Mouse (Mus musculus) kidney, adult 2 months (tissue): ENCODE data around the gene 1810009A15Rik. TPM values are rescaled to one million over a fixed set of nuclear protein-coding genes. Genes with fewer than 3 reads are reported as not detected.
A peak's percentile ranks its signal among the peaks of the same experiment; 100 is the strongest.

Source experiments
- DNase-seq: peaks from one replicate; pipeline ENCODE4 v3.0.0; 2021
- H3K27ac ChIP-seq: fragments of 200-500 bp; 2 replicates; pipeline ENCODE4 v1.5.1; 2012; ENCODE audit warnings: low read depth, low read length, control low read depth, inconsistent platforms; ENCODE audit not compliant: insufficient read depth
- H3K27me3 ChIP-seq: fragments of 200-500 bp; replicated peaks from 2 replicates; pipeline ENCODE4 v1.6.1; 2012; ENCODE audit warnings: mild to moderate bottlenecking, moderate library complexity, low read length, inconsistent platforms; ENCODE audit not compliant: control insufficient read depth, insufficient read depth
- H3K36me3 ChIP-seq: fragments of 200-500 bp; 2 replicates; pipeline ENCODE4 v1.6.1; 2012; ENCODE audit warnings: mild to moderate bottlenecking, moderate library complexity, low read length, inconsistent platforms; ENCODE audit not compliant: control insufficient read depth, insufficient read depth
- H3K4me1 ChIP-seq: fragments of 200-500 bp; 2 replicates; pipeline ENCODE4 v1.6.1; 2011; ENCODE audit warnings: low read length; ENCODE audit not compliant: control insufficient read depth, insufficient read depth
- H3K4me3 ChIP-seq: fragments of 200-500 bp; 2 replicates; pipeline ENCODE4 v1.5.1; 2011; ENCODE audit warnings: mild to moderate bottlenecking, low read depth, low read length, control low read depth; ENCODE audit not compliant: insufficient read depth
- CTCF ChIP-seq: fragments of 200-500 bp; conservative IDR thresholded peaks from 2 replicates; pipeline ENCODE4 v1.5.1; 2011; ENCODE audit warnings: low read depth, mild to moderate bottlenecking, control low read depth, low read length, moderate library complexity, mixed read lengths; ENCODE audit not compliant: insufficient read depth, insufficient read length
- POLR2A ChIP-seq: fragments of 200-500 bp; IDR thresholded peaks from one replicate; pipeline ENCODE4 v1.6.1; 2011; ENCODE audit warnings: low read depth, low read length, control low read depth
- WGBS: fragments of 180-500 bp; shearing (Covaris S2); methylation state at CpG from one replicate; pipeline ENCODE4 v1.1.7; 2018; 5-methylcytosine and 5-hydroxymethylcytosine counted together
- polyA plus RNA-seq: library from polyadenylated mRNA; depleted of rRNA; stranded (reverse); fragments of >200 nt; gene quantifications from 2 replicates; pipeline ENCODE4 v1.2.3, GENCODE M21; 2012

The 1810009A15Rik gene
- polyA plus RNA-seq, 1 experiment: 23.9 TPM

GRCm38 (mm10) chr19:8926766-8927165 lies 38.1 kb downstream of the 1810009A15Rik start:
- DNase-seq: no peak
- H3K4me1 ChIP-seq: peaks cover under 1% of the 10 kb centered on the region; the same call in 1 of the 2 replicates
- WGBS: 79% methylated on average over 2 of the region's 2 CpGs
- H3K4me3 ChIP-seq: no peak overlapping the region
- TF ChIP-seq CTCF: no peak
- no peak for TF ChIP-seq POLR2A
- H3K27me3 ChIP-seq: no peaks in the 10 kb centered on the region
- H3K27ac ChIP-seq: no peak overlapping the region
- no peaks in the 10 kb centered on the region; the same call in none of the 2 replicates for H3K36me3 ChIP-seq

- Histone ChIP-seq H3K4me3 (no peak overlapping the region), H3K27ac (no peak overlapping the region), H3K27me3 (no peaks in the 10 kb centered on the region), H3K36me3 (no peaks in the 10 kb centered on the region; the same call in none of the 2 replicates), H3K4me1 (no peaks in the 10 kb centered on the region)
- 94% methylated on average over 12 of the region's 12 CpGs for WGBS
- TF ChIP-seq CTCF: no peak
- no peak for TF ChIP-seq POLR2A
- DNase-seq: no peak
Measured at GRCm38 (mm10) chr19:8927891-8928525, 39.4 kb downstream of the 1810009A15Rik start.

- Histone ChIP-seq H3K4me3 (peak overlapping the region; percentile 64), H3K27me3 (no peaks in the 10 kb centered on the region), H3K36me3 (no peaks in the 10 kb centered on the region; the same call in none of the 2 replicates), H3K27ac (peak overlapping the region; percentile 76), H3K4me1 (no peaks in the 10 kb centered on the region)
- DNase-seq: peak; percentile 10
- 24% methylated on average over 16 of the region's 16 CpGs for WGBS
- TF ChIP-seq POLR2A: no peak
- TF ChIP-seq CTCF: no peak
Measured at GRCm38 (mm10) chr19:8928689-8929223, 40.1 kb downstream of the 1810009A15Rik start.

- TF ChIP-seq POLR2A: no peak
- no peak for TF ChIP-seq CTCF
- Histone ChIP-seq H3K4me1 (no peaks in the 10 kb centered on the region), H3K27me3 (no peaks in the 10 kb centered on the region), H3K27ac (peak within 1 kb of the TSS; percentile 76), H3K4me3 (peak within 1 kb of the TSS; percentile 64), H3K36me3 (no peaks in the 10 kb centered on the region; the same call in none of the 2 replicates)
- DNase-seq: peak; percentile 97
- WGBS: under 1% methylated on average over 74 of the region's 74 CpGs
Measured at GRCm38 (mm10) chr19:8929224-8930088, 40.8 kb downstream of the 1810009A15Rik start, which contains the start of the genes Rom1 and Eml3. Gene Rom1 (minus strand): TSS chr19:8929356. Gene Eml3 (plus strand): TSS chr19:8929552.

DNA sequence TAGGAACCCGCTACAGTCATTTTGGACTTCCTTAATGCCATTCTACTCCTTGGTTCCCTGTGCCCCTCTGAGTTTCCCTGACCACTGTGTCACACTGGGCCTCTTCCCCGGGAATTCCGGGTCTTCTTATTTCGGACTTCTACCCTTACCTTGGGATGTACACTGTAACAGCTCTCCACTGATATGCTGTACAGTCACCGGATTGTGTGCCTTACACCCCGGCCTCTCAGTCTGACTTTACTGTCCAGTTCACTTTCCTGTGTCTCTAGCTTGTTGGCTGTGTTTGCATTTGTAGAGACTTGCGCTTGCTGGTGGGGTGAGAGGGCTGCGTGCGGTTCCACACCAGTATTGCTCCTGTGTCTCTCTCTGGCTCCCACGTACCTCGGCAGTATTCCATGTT lies 41.5 kb downstream of the 1810009A15Rik start:
- no peaks in the 10 kb centered on the region for H3K27me3 ChIP-seq
- H3K36me3 ChIP-seq: no peaks in the 10 kb centered on the region; the same call in none of the 2 replicates
- no peaks in the 10 kb centered on the region for H3K4me1 ChIP-seq
- TF ChIP-seq CTCF (no peak), POLR2A (no peak)
- no peak overlapping the region for H3K27ac ChIP-seq
- peak overlapping the region; percentile 64 for H3K4me3 ChIP-seq
- WGBS: 6% methylated on average over 11 of the region's 11 CpGs
- no peak for DNase-seq

DNA sequence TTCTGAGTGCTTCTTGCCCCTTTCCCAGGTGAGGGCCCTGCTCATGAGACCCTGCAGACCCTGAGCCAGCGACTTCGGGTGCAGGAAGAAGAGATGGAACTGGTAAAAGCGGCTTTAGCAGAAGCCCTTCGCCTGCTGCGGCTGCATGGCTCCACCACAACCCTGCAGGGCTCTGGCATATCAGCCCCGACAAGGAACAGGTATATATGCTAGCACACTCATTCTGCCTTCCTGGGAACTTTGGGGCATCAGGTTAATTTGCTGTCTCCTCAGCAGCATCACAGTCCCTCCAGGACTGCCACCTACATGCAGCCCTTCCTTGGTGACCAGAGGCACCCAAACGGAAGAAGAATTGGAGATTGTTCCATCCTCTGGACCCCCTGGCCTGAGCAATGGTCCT lies 42.1 kb downstream of the 1810009A15Rik start:
- TF ChIP-seq POLR2A (no peak), CTCF (no peak)

More for the DNA sequence above, 42.1 kb downstream of the 1810009A15Rik start:
- Histone ChIP-seq H3K27me3 (no peaks in the 10 kb centered on the region), H3K4me1 (no peaks in the 10 kb centered on the region), H3K4me3 (no peak overlapping the region), H3K27ac (no peak overlapping the region), H3K36me3 (no peaks in the 10 kb centered on the region; the same call in none of the 2 replicates)
- WGBS: 84% methylated on average over 7 of the region's 7 CpGs
- DNase-seq: no peak
